Mouse (Mus musculus) Patski (cell line): ENCODE results near the gene Car5a. TPM values are rescaled to one million over a fixed set of nuclear protein-coding genes. Genes with fewer than 3 reads are reported as not detected.

Experiments used
- ATAC-seq: fragments of 100-300 bp; one replicate; pipeline ENCODE4 v1.8.0; 2021
- CTCF ChIA-PET: fragments of 350-600 bp; sonication (Branson Sonifier 250); formaldehyde crosslinking; loops from one replicate; lab custom pipeline; 2022; ENCODE audit warnings: inconsistent platforms; lab: Charles Lee
- POLR2A ChIA-PET: fragments of 350-600 bp; sonication (Branson Sonifier 250); formaldehyde crosslinking; loops from one replicate; lab custom pipeline; 2022; ENCODE audit warnings: antibody characterized with exemption, inconsistent platforms; lab: Charles Lee
- DNase-seq: peaks from one replicate; pipeline ENCODE4 v3.0.0-alpha.2; 2011; ENCODE audit warnings: low read depth, low spot score
- H3K27me3 ChIP-seq: fragments of 371-371 bp; one replicate; pipeline ENCODE4 v1.5.1; 2021
- CTCF ChIP-seq: fragments of 100-300 bp; IDR thresholded peaks from one replicate; pipeline ENCODE4 v1.5.1; 2021
- in situ Hi-C: fragments of 300-500 bp; cut with MboI; formaldehyde crosslinking; loops from 3 replicates; pipeline ENCODE4 v1.11.1; 2018; ENCODE audit warnings: low pct_unique_long_range_greater_than_20kb, mixed read lengths
- polyA plus RNA-seq: library from polyadenylated mRNA; unstranded; gene quantifications from one replicate; pipeline ENCODE4 v1.2.3, GENCODE M21; 2021

The Car5a gene
- polyA plus RNA-seq, 1 experiment from 2014 or later = not detected

GRCm38 (mm10) chr8:121909663-121910062, 35.0 kb downstream of the Car5a start:
- ChIA-PET POLR2A (interaction anchor here (0.5 to 1.5 kb wide), 5 partner anchors 14 to 59 kb away, joined by 3 to 10 read pairs (median 4); no protein-coding TSS in a partner anchor), CTCF (interaction anchor here (0.8 to 7.3 kb wide), 20 partner anchors 10 to 80 kb away, joined by 3 to 111 read pairs (median 4); partner anchors contain the start of gene Klhdc4)
- TF ChIP-seq CTCF = no peak
- no peak for DNase-seq
- ATAC-seq = no peak
- in situ Hi-C loops = loop anchor here (5.0 kb wide), 1 partner anchor 57 kb away; no protein-coding TSS in a partner anchor
- no peaks in the 10 kb centered on the region for H3K27me3 ChIP-seq

GRCm38 (mm10) chr8:121909148-121909541, 35.6 kb downstream of the Car5a start:
- ChIA-PET POLR2A (interaction anchor here (0.5 to 1.5 kb wide), 5 partner anchors 15 to 58 kb away, joined by 3 to 10 read pairs (median 3); no protein-coding TSS in a partner anchor), CTCF (interaction anchor here (0.8 to 7.3 kb wide), 20 partner anchors 10 to 80 kb away, joined by 3 to 111 read pairs (median 4); partner anchors contain the start of gene Klhdc4)
- DNase-seq (no peak), ATAC-seq (no peak)
- no peaks in the 10 kb centered on the region for H3K27me3 ChIP-seq
- TF ChIP-seq CTCF = no peak
- in situ Hi-C loops = loop anchor here (5.0 kb wide), 1 partner anchor 57 kb away; no protein-coding TSS in a partner anchor

- ChIA-PET POLR2A (interaction anchor here (0.5 to 2.6 kb wide), 10 partner anchors 10 to 58 kb away, joined by 3 to 15 read pairs (median 4); no protein-coding TSS in a partner anchor), CTCF (interaction anchor here (0.6 to 7.3 kb wide), 14 partner anchors 10 to 79 kb away, joined by 3 to 111 read pairs (median 4); partner anchors contain the start of gene Klhdc4)
- no peak for TF ChIP-seq CTCF
- no peaks in the 10 kb centered on the region for H3K27me3 ChIP-seq
- no peak for DNase-seq
- no peak for ATAC-seq
- in situ Hi-C loops = loop anchor here (5.0 kb wide), 1 partner anchor 56 kb away; no protein-coding TSS in a partner anchor
Observed at GRCm38 (mm10) chr8:121908378-121909147, 36.1 kb downstream of the Car5a start.

DNA sequence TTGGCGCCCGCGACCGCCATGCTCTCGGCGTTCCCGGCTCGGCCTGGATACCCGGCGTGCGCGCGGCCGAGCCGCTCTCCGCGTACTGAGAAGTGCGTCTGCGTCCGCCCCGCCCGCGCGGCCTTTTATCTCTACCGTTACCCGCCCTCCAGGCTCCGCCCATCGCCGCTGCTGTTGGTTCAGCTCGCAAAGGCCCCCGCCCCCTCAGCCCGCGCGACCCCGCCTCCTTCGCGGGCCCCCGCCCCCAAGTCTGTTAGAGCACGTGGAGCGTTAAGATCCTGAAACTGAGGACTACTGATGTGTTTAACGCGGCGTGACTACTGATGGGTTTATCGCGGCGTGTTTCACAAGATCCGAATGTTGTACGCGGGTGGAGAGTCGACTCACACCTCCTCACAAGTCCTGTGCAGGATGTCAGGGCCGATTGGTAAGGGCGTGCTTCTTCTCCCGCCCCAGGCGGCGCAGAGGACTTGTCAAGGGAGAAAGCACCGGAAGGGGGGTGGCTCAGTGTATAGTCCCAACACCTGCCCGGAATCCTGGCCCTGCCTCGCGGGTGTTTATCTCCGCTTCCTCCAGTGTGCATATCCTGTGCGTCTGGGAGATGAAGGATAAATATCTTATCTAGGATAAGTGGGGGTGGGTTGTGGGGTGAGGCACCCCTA, 37.0 kb downstream of the Car5a start, which contains the start of gene Slc7a5:
Gene Slc7a5, minus strand, starts transcription at position 108 of the 662 bp plus-strand sequence.
- ATAC-seq (peak; percentile 44), DNase-seq (no peak)
- H3K27me3 ChIP-seq = no peaks in the 10 kb centered on the region
- TF ChIP-seq CTCF = no peak
- in situ Hi-C loops = loop anchor here (5.0 kb wide), 1 partner anchor 55 kb away; no protein-coding TSS in a partner anchor
- CTCF ChIA-PET = interaction anchor here (0.6 to 7.3 kb wide), 10 partner anchors 10 to 57 kb away, joined by 3 to 111 read pairs (median 8); no protein-coding TSS in a partner anchor
- POLR2A ChIA-PET = interaction anchor here (0.6 to 2.6 kb wide), 11 partner anchors 9 to 57 kb away, joined by 3 to 15 read pairs (median 5); no protein-coding TSS in a partner anchor

GRCm38 (mm10) chr8:121906542-121907512, 37.9 kb downstream of the Car5a start:
- DNase-seq (no peak), ATAC-seq (peak; percentile 4)
- no peaks in the 10 kb centered on the region for H3K27me3 ChIP-seq
- TF ChIP-seq CTCF = no peak
- in situ Hi-C loops = loop anchor here (5.0 kb wide), 1 partner anchor 55 kb away; no protein-coding TSS in a partner anchor
- ChIA-PET CTCF (interaction anchor here (1.5 to 6.7 kb wide), 3 partner anchors 14 to 56 kb away, joined by 3 to 51 read pairs (median 38); no protein-coding TSS in a partner anchor), POLR2A (interaction anchor here (0.9 to 2.6 kb wide), 6 partner anchors 9 to 56 kb away, joined by 4 to 15 read pairs (median 6); no protein-coding TSS in a partner anchor)

- ATAC-seq = no peak
- ChIA-PET POLR2A (interaction anchor here (0.6 to 2.6 kb wide), 6 partner anchors 10 to 55 kb away, joined by 3 to 15 read pairs (median 6); no protein-coding TSS in a partner anchor), CTCF (interaction anchor here (1.1 to 6.7 kb wide), 3 partner anchors 13 to 55 kb away, joined by 3 to 38 read pairs (median 3); no protein-coding TSS in a partner anchor)
- no peaks in the 10 kb centered on the region for H3K27me3 ChIP-seq
- TF ChIP-seq CTCF = no peak
- in situ Hi-C loops = loop anchor here (5.0 kb wide), 1 partner anchor 54 kb away; no protein-coding TSS in a partner anchor
- no peak for DNase-seq
Observed at GRCm38 (mm10) chr8:121905864-121906263, 38.8 kb downstream of the Car5a start.

- DNase-seq (no peak), ATAC-seq (no peak)
- ChIA-PET POLR2A (interaction anchor here (0.6 to 1.6 kb wide), 3 partner anchors 9 to 24 kb away, joined by 3 to 5 read pairs (median 3); no protein-coding TSS in a partner anchor), CTCF (interaction anchor here (1.1 to 6.7 kb wide), 3 partner anchors 28 to 55 kb away, joined by 3 to 38 read pairs (median 5); no protein-coding TSS in a partner anchor)
- H3K27me3 ChIP-seq = no peaks in the 10 kb centered on the region
- no peak for TF ChIP-seq CTCF
- in situ Hi-C loops = loop anchor here (5.0 kb wide), 1 partner anchor 53 kb away; no protein-coding TSS in a partner anchor
Observed at GRCm38 (mm10) chr8:121905420-121905819, 39.3 kb downstream of the Car5a start.

DNA sequence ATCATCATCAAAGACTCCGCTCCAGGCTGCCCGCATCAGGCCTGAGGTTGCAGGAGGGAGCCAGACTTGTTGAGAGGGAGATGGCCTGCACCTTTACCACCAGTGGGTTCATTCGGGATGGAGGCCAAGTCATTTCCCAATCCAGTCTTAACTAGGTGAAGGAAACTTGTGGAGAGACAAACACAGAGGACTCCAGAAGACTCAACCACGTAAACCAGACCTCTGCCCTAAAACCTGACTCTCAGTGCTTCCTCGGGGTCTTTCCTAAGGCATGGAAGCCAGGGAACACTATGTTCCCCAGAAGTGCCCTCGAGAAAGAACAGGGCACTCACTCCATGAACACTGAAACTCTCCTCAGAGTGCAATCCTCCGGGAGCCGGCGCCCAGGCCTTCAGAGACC, 39.7 kb downstream of the Car5a start:
- DNase-seq (no peak), ATAC-seq (no peak)
- in situ Hi-C loops = loop anchor here (5.0 kb wide), 1 partner anchor 53 kb away; no protein-coding TSS in a partner anchor
- CTCF ChIA-PET = interaction anchor here (1.1 to 6.7 kb wide), 3 partner anchors 28 to 54 kb away, joined by 3 to 38 read pairs (median 5); no protein-coding TSS in a partner anchor
- POLR2A ChIA-PET = interaction anchor here (1.6 kb wide), 1 partner anchor 9 kb away, joined by 5 read pairs; no protein-coding TSS in a partner anchor
- TF ChIP-seq CTCF = no peak
- no peaks in the 10 kb centered on the region for H3K27me3 ChIP-seq
